Mouse (Mus musculus) brain, embryonic 14.5 days (tissue): Measurements from ENCODE around the gene Zfp648. TPM values are rescaled to one million over a fixed set of nuclear protein-coding genes. Genes with fewer than 3 reads are reported as not detected.
A peak's percentile ranks its signal among the peaks of the same experiment; 100 is the strongest.

Source experiments
- DNase-seq: peaks from one replicate; pipeline ENCODE4 v3.0.0-alpha.2; 2011; ENCODE audit warnings: low read depth
- CTCF ChIP-seq: fragments of 200-500 bp; IDR thresholded peaks from 2 replicates; pipeline ENCODE4 v1.5.1; 2012; ENCODE audit warnings: inconsistent platforms, mild to moderate bottlenecking, moderate library complexity, borderline replicate concordance; ENCODE audit not compliant: insufficient read depth, insufficient read length; ENCODE audit errors: extremely low read depth
- POLR2A ChIP-seq: fragments of 200-500 bp; IDR thresholded peaks from 2 replicates; pipeline ENCODE4 v1.6.1; 2012; ENCODE audit warnings: mild to moderate bottlenecking, inconsistent platforms, borderline replicate concordance; ENCODE audit not compliant: poor library complexity, insufficient read depth, insufficient read length, severe bottlenecking; ENCODE audit errors: extremely low read depth
- polyA plus RNA-seq: library from polyadenylated mRNA; depleted of rRNA; stranded (reverse); fragments of >200 nt; gene quantifications from 2 replicates; pipeline ENCODE4 v1.2.3, GENCODE M21; 2012; rRNA removed

Gene Zfp648
- polyA plus RNA-seq = 0.19 and 0.33 TPM in 2 replicates

- TF ChIP-seq CTCF (no peak), POLR2A (no peak)
- DNase-seq = no peak
Observed at GRCm38 (mm10) chr1:154200955-154201722, at the start of gene Zfp648. Gene Zfp648, plus strand, starts transcription at chr1:154201187.

- no peak for DNase-seq
Observed at GRCm38 (mm10) chr1:154152539-154152938, 48.4 kb upstream of the Zfp648 start.

GRCm38 (mm10) chr1:154153800-154154199 is 47.2 kb upstream of the Zfp648 start:
- TF ChIP-seq POLR2A = no peak
- TF ChIP-seq CTCF = no peak
- no peak for DNase-seq

More at GRCm38 (mm10) chr1:154152539-154152938, 48.4 kb upstream of the Zfp648 start:
- no peak for TF ChIP-seq POLR2A
- TF ChIP-seq CTCF = no peak

GRCm38 (mm10) chr1:154156177-154157062 is 44.6 kb upstream of the Zfp648 start:
- DNase-seq = peak; percentile 96
- no peak for TF ChIP-seq POLR2A
- no peak for TF ChIP-seq CTCF

GRCm38 (mm10) chr1:154157131-154157530 is 43.9 kb upstream of the Zfp648 start:
- DNase-seq = no peak
- no peak for TF ChIP-seq POLR2A
- TF ChIP-seq CTCF = no peak

GRCm38 (mm10) chr1:154167696-154168095 is 33.3 kb upstream of the Zfp648 start:
- peak; percentile 53 for DNase-seq
- TF ChIP-seq CTCF (no peak), POLR2A (no peak)

GRCm38 (mm10) chr1:154175334-154175733 is 25.7 kb upstream of the Zfp648 start:
- TF ChIP-seq CTCF (no peak), POLR2A (no peak)
- DNase-seq = peak; percentile 58

- DNase-seq = no peak
- TF ChIP-seq POLR2A (no peak), CTCF (no peak)
Observed at GRCm38 (mm10) chr1:154177781-154178180, 23.2 kb upstream of the Zfp648 start.

GRCm38 (mm10) chr1:154178541-154179155 is 22.3 kb upstream of the Zfp648 start:
- TF ChIP-seq CTCF (no peak), POLR2A (no peak)
- DNase-seq = no peak

- DNase-seq = peak; percentile 91
- TF ChIP-seq POLR2A (no peak), CTCF (peak; percentile 91)
Observed at GRCm38 (mm10) chr1:154180952-154181351, 20.0 kb upstream of the Zfp648 start.

GRCm38 (mm10) chr1:154182396-154183076 is 18.5 kb upstream of the Zfp648 start:
- DNase-seq = no peak
- TF ChIP-seq CTCF (peak; percentile 44; the same call in 1 of the 2 replicates), POLR2A (no peak)
